Mouse (Mus musculus): Measurements from ENCODE around the gene Wdr24. TPM values are rescaled to one million over a fixed set of nuclear protein-coding genes. Genes with fewer than 3 reads are reported as not detected.

The Wdr24 gene
- polyA plus RNA-seq, 1 experiment from 2014 or later, result 17.3 TPM

GRCm38 (mm10) chr17:25808028-25808427, 15.4 kb upstream of the Wdr24 start:
- peaks cover 52% of the 10 kb centered on the region for H3K27me3 ChIP-seq (ENCODE audit: control insufficient read depth, insufficient read depth, low read length)
- 36% methylated on average over 5 of the region's 5 CpGs for WGBS
- H3K27ac ChIP-seq (replicated peaks in 1 of 2; ENCODE audit: control insufficient read depth in 1 of 2, insufficient read depth in 1 of 2, low read depth in 2 of 2, low read length in 2 of 2), result no peak overlapping the region
- ATAC-seq (ENCODE audit: insufficient number of reproducible peaks, insufficient read depth, low FRiP score, low read depth), result no peak
- H3K4me2 ChIP-seq (ENCODE audit: low read length), result peak overlapping the region; percentile 96
- peaks cover 4 to 10% of the 10 kb centered on the region in 2 experiments; a peak in 2 of 4 replicates for H3K4me1 ChIP-seq (ENCODE audit: control insufficient read depth in 2 of 2, insufficient read depth in 2 of 2, low read length in 2 of 2)
- H3K4me3 ChIP-seq (ENCODE audit: control insufficient read depth in 1 of 2, insufficient read depth in 1 of 2, low read depth in 1 of 2, low read length in 2 of 2), result peak overlapping the region in 1 of 2 experiments; percentile 64; a peak in 1 of 4 replicates
- H3K36me3 ChIP-seq (ENCODE audit: control insufficient read depth, insufficient read depth, low read length), result no peaks in the 10 kb centered on the region
- H3K9me3 ChIP-seq (ENCODE audit: control insufficient read depth, low read length), result no peaks in the 10 kb centered on the region
- H3K9ac ChIP-seq (ENCODE audit: low read length), result no peak overlapping the region

GRCm38 (mm10) chr17:25808789-25809605, 14.4 kb upstream of the Wdr24 start, which contains the start of gene Fbxl16:
Gene Fbxl16 (plus strand): TSS chr17:25809085.
- Histone ChIP-seq H3K4me2 (ENCODE audit: low read length) (peak within 1 kb of the TSS; percentile 96), H3K9ac (ENCODE audit: low read length) (peak within 1 kb of the TSS; percentile 70), H3K36me3 (ENCODE audit: control insufficient read depth, insufficient read depth, low read length) (no peaks in the 10 kb centered on the region), H3K4me1 (ENCODE audit: control insufficient read depth in 2 of 2, insufficient read depth in 2 of 2, low read length in 2 of 2) (peaks cover 0 to 10% of the 10 kb centered on the region in 2 experiments; a peak in 1 of 4 replicates), H3K9me3 (ENCODE audit: control insufficient read depth, low read length) (no peaks in the 10 kb centered on the region), H3K27ac (replicated peaks in 1 of 2; ENCODE audit: control insufficient read depth in 1 of 2, insufficient read depth in 1 of 2, low read depth in 2 of 2, low read length in 2 of 2) (no peak within 1 kb of the TSS), H3K4me3 (ENCODE audit: control insufficient read depth in 1 of 2, insufficient read depth in 1 of 2, low read depth in 1 of 2, low read length in 2 of 2) (peak within 1 kb of the TSS; percentile 41 to 64), H3K27me3 (ENCODE audit: control insufficient read depth, insufficient read depth, low read length) (peaks cover 54% of the 10 kb centered on the region)
- WGBS, result under 1% methylated on average over 69 of the region's 100 CpGs
- ATAC-seq (ENCODE audit: insufficient number of reproducible peaks, insufficient read depth, low FRiP score, low read depth), result peak; percentile 73

- H3K36me3 ChIP-seq (ENCODE audit: control insufficient read depth, insufficient read depth, low read length), result no peaks in the 10 kb centered on the region
- H3K4me2 ChIP-seq (ENCODE audit: low read length), result peak overlapping the region; percentile 96
- no peaks in the 10 kb centered on the region for H3K9me3 ChIP-seq (ENCODE audit: control insufficient read depth, low read length)
- H3K27me3 ChIP-seq (ENCODE audit: control insufficient read depth, insufficient read depth, low read length), result peaks cover 57% of the 10 kb centered on the region
- peaks cover 0 to 10% of the 10 kb centered on the region in 2 experiments; a peak in 1 of 4 replicates for H3K4me1 ChIP-seq (ENCODE audit: control insufficient read depth in 2 of 2, insufficient read depth in 2 of 2, low read length in 2 of 2)
- WGBS, result 10% methylated on average over 25 of the region's 25 CpGs
- H3K9ac ChIP-seq (ENCODE audit: low read length), result peak overlapping the region; percentile 70
- peak overlapping the region; percentile 41 to 64 for H3K4me3 ChIP-seq (ENCODE audit: control insufficient read depth in 1 of 2, insufficient read depth in 1 of 2, low read depth in 1 of 2, low read length in 2 of 2)
- no peak overlapping the region for H3K27ac ChIP-seq (replicated peaks in 1 of 2; ENCODE audit: control insufficient read depth in 1 of 2, insufficient read depth in 1 of 2, low read depth in 2 of 2, low read length in 2 of 2)
- no peak for ATAC-seq (ENCODE audit: insufficient number of reproducible peaks, insufficient read depth, low FRiP score, low read depth)
Measured at GRCm38 (mm10) chr17:25809606-25810340, 13.7 kb upstream of the Wdr24 start.

GRCm38 (mm10) chr17:25810890-25811289, 12.5 kb upstream of the Wdr24 start:
- no peak for ATAC-seq (ENCODE audit: insufficient number of reproducible peaks, insufficient read depth, low FRiP score, low read depth)
- peaks cover 0 to 10% of the 10 kb centered on the region in 2 experiments; a peak in 1 of 4 replicates for H3K4me1 ChIP-seq (ENCODE audit: control insufficient read depth in 2 of 2, insufficient read depth in 2 of 2, low read length in 2 of 2)
- 63% methylated on average over 4 of the region's 4 CpGs for WGBS
- no peak overlapping the region for H3K4me2 ChIP-seq (ENCODE audit: low read length)
- peaks cover 67% of the 10 kb centered on the region for H3K27me3 ChIP-seq (ENCODE audit: control insufficient read depth, insufficient read depth, low read length)
- no peaks in the 10 kb centered on the region for H3K9me3 ChIP-seq (ENCODE audit: control insufficient read depth, low read length)
- H3K4me3 ChIP-seq (ENCODE audit: control insufficient read depth in 1 of 2, insufficient read depth in 1 of 2, low read depth in 1 of 2, low read length in 2 of 2), result no peak overlapping the region
- no peaks in the 10 kb centered on the region for H3K36me3 ChIP-seq (ENCODE audit: control insufficient read depth, insufficient read depth, low read length)
- no peak overlapping the region for H3K9ac ChIP-seq (ENCODE audit: low read length)
- H3K27ac ChIP-seq (replicated peaks in 1 of 2; ENCODE audit: control insufficient read depth in 1 of 2, insufficient read depth in 1 of 2, low read depth in 2 of 2, low read length in 2 of 2), result no peak overlapping the region

GRCm38 (mm10) chr17:25813471-25813870, 10.0 kb upstream of the Wdr24 start:
- H3K9me3 ChIP-seq (ENCODE audit: control insufficient read depth, low read length), result no peaks in the 10 kb centered on the region
- H3K27me3 ChIP-seq (ENCODE audit: control insufficient read depth, insufficient read depth, low read length), result peaks cover 83% of the 10 kb centered on the region
- no peak for ATAC-seq (ENCODE audit: insufficient number of reproducible peaks, insufficient read depth, low FRiP score, low read depth)
- H3K9ac ChIP-seq (ENCODE audit: low read length), result no peak overlapping the region
- H3K4me2 ChIP-seq (ENCODE audit: low read length), result no peak overlapping the region
- 1% methylated on average over 20 of the region's 20 CpGs for WGBS
- H3K4me3 ChIP-seq (ENCODE audit: control insufficient read depth in 1 of 2, insufficient read depth in 1 of 2, low read depth in 1 of 2, low read length in 2 of 2), result no peak overlapping the region
- H3K4me1 ChIP-seq (ENCODE audit: control insufficient read depth in 2 of 2, insufficient read depth in 2 of 2, low read length in 2 of 2), result peaks cover 0 to 10% of the 10 kb centered on the region in 2 experiments; a peak in 1 of 4 replicates
- no peak overlapping the region for H3K27ac ChIP-seq (replicated peaks in 1 of 2; ENCODE audit: control insufficient read depth in 1 of 2, insufficient read depth in 1 of 2, low read depth in 2 of 2, low read length in 2 of 2)
- H3K36me3 ChIP-seq (ENCODE audit: control insufficient read depth, insufficient read depth, low read length), result no peaks in the 10 kb centered on the region

- H3K4me2 ChIP-seq (ENCODE audit: low read length), result no peak overlapping the region
- ATAC-seq (ENCODE audit: insufficient number of reproducible peaks, insufficient read depth, low FRiP score, low read depth), result no peak
- H3K4me1 ChIP-seq (ENCODE audit: control insufficient read depth in 2 of 2, insufficient read depth in 2 of 2, low read length in 2 of 2), result no peaks in the 10 kb centered on the region
- H3K9me3 ChIP-seq (ENCODE audit: control insufficient read depth, low read length), result no peaks in the 10 kb centered on the region
- H3K27me3 ChIP-seq (ENCODE audit: control insufficient read depth, insufficient read depth, low read length), result peaks cover 82% of the 10 kb centered on the region
- 76% methylated on average over 11 of the region's 11 CpGs for WGBS
- no peak overlapping the region for H3K9ac ChIP-seq (ENCODE audit: low read length)
- no peaks in the 10 kb centered on the region for H3K36me3 ChIP-seq (ENCODE audit: control insufficient read depth, insufficient read depth, low read length)
- no peak overlapping the region for H3K4me3 ChIP-seq (ENCODE audit: control insufficient read depth in 1 of 2, insufficient read depth in 1 of 2, low read depth in 1 of 2, low read length in 2 of 2)
- H3K27ac ChIP-seq (replicated peaks in 1 of 2; ENCODE audit: control insufficient read depth in 1 of 2, insufficient read depth in 1 of 2, low read depth in 2 of 2, low read length in 2 of 2), result no peak overlapping the region
Measured at GRCm38 (mm10) chr17:25817662-25818061, 5.8 kb upstream of the Wdr24 start.

GRCm38 (mm10) chr17:25818851-25819780, 4.3 kb upstream of the Wdr24 start:
- no peak for ATAC-seq (ENCODE audit: insufficient number of reproducible peaks, insufficient read depth, low FRiP score, low read depth)
- H3K4me3 ChIP-seq (ENCODE audit: control insufficient read depth in 1 of 2, insufficient read depth in 1 of 2, low read depth in 1 of 2, low read length in 2 of 2), result no peak overlapping the region; a peak in 1 of 4 replicates

More at GRCm38 (mm10) chr17:25818851-25819780, 4.3 kb upstream of the Wdr24 start:
- peaks cover 77% of the 10 kb centered on the region for H3K27me3 ChIP-seq (ENCODE audit: control insufficient read depth, insufficient read depth, low read length)
- H3K9me3 ChIP-seq (ENCODE audit: control insufficient read depth, low read length), result no peaks in the 10 kb centered on the region
- 6% methylated on average over 46 of the region's 46 CpGs for whole genome bisulfite sequencing
- peaks cover 4 to 5% of the 10 kb centered on the region in 2 experiments for H3K4me1 ChIP-seq (ENCODE audit: control insufficient read depth in 2 of 2, insufficient read depth in 2 of 2, low read length in 2 of 2)
- no peak overlapping the region for H3K4me2 ChIP-seq (ENCODE audit: low read length)
- no peak overlapping the region for H3K9ac ChIP-seq (ENCODE audit: low read length)
- no peaks in the 10 kb centered on the region for H3K36me3 ChIP-seq (ENCODE audit: control insufficient read depth, insufficient read depth, low read length)
- H3K27ac ChIP-seq (replicated peaks in 1 of 2; ENCODE audit: control insufficient read depth in 1 of 2, insufficient read depth in 1 of 2, low read depth in 2 of 2, low read length in 2 of 2), result no peak overlapping the region
